Mouse (Mus musculus): ENCODE data around the gene Ttll3.
A peak's percentile ranks its signal among the peaks of the same experiment; 100 is the strongest.

Ttll3 gene

DNA sequence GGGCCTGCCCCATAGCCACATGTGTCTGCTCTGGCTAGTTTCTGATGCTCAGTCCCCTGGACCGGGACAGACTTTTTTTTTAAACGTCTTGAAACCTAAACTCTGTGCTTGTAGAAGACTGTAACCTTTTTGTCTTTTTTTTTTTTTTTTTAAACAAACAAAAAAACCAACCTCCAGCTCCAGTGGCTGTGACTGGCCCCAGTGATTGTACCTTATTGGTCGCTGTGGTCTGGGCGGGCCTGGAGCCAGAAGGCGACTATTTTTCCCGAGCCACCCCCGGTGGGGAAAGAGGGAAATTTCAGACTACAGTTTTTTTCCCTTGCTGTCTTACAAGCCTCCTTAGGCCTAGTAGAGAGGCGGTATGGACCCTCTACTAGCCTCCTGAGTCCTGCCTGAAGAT is at the start of gene Ttll3:
TSS of gene Ttll3 (plus strand) at position 301 of the 400 bp plus-strand sequence.
- DNase-seq (ENCODE audit: low spot score) = no peak

DNA sequence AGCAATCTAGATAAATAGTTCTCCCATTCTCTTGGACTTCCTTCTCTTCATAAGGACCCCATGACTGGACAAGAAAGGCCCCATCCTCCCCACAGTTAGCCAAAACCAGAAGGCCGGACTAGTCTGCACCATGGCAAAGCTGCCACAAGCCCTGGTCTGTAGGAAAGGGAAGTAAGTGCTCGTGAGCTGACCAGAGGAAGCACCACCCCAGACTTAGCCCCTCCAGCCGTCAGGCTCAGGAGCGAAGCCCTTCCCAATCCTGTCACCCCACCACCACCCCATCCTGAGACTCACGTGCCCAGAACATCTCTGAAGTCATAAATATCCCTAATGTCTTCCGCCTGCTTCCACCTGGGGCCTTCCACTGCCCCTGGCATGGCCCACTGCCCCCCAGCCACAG is 47.5 kb upstream of the Ttll3 start:
- DNase-seq (ENCODE audit: low spot score) = no peak

DNA sequence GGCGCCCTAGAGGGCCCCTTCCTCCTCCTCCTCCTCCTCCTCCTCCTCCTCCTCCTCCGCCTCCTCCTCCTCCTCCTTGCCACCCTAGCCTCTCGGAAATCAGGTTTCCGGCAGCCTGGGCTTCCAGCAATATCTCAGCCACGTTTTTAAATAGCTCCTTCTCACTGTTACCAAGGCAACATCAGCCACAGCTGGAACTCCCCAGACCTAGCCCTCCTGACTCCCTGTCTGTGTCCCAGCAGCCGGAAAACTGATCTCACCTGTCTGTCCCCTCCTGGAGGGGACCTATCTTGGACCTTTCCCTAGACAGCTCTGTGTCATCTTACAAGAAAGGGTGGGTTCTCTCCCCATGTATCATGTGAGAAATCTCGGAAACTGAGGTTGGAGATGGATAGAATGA is 46.8 kb upstream of the Ttll3 start:
- DNase-seq (ENCODE audit: low spot score) = no peak

DNA sequence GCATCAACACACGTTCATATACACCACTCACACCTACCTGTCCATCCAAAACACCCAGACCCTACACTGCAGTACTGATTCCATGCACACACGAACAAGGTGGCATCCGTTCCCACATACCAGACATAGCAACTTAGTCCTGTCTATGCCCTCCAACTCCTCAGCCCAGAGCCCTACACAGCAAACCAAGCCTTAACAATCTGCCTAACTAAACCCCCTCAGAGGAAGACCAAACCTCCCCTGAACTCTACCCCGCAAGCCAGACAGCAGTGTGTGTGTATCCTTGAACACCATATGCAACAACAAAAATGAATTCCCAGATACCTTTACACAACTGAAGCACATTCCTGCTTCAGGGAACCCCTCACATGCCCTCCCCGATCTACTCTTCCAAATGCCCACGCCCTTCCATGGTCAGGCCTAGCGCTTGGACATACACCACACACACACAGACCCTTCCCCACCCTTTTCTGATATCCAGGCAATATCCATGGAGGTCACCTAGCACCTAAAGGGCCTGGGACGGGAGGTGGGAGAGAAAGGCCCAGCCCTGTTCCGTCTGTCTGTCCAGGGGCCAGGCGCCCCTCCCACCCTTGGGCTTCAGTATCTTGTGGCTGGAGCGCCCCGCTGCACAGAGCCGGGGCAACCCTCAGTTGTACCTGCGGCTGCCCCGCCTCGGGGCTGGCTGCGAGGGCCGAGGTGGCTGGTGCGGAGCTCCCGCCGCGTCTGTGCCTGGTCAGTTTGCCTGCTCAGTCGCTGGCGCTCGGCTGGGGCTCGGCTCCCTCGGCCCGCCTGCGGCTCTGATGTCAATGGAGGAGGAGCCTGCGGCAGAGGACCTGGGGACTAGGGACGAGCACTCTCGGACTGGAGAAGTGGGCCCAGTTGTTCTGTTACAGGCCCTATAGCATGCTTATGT is 45.6 kb upstream of the Ttll3 start, which contains the start of gene Camk1:
TSS of gene Camk1 (minus strand) at position 808 of the 916 bp plus-strand sequence.
- peak; percentile 87 for DNase-seq (ENCODE audit: low spot score)

DNA sequence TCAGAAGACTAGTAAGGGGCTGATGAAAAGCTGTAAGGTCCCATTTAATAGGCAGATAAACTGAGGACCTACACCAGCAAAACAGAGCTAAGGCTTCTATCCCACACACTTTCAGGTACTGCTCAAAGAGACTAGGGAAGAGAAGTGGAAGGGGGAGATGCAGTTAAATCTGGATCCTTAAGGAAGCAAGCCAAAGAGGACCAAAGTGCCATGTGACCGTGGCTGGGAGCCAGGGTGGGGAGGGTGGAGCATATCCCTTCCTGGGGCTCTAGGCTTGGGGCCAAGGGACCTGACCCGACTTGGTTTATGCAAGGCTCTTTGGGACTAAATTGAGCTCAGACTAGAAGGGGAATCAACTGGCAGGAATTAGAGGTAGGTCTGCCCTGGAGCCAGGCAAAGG is 44.7 kb upstream of the Ttll3 start:
- peak; percentile 96 for DNase-seq (ENCODE audit: low spot score)

DNA sequence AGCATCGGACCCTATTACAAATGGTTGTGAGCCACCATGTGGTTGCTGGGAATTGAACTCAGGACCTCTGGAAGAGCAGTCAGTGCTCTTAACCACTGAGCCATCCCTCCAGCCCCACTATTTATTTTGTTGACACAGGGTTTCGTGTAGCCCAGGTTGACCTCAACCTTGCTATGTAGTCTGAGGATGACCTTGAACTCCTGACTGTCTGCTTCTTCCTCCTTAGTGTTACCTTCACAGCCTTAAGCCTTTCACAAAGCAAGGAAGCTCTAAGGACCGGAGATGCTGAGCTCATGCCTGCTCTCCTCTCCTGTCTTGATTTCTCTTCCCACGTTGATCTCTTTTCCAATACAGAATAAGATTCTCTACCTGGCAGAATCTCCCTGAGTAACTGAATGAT is 42.2 kb upstream of the Ttll3 start:
- no peak for DNase-seq (ENCODE audit: low spot score)

DNA sequence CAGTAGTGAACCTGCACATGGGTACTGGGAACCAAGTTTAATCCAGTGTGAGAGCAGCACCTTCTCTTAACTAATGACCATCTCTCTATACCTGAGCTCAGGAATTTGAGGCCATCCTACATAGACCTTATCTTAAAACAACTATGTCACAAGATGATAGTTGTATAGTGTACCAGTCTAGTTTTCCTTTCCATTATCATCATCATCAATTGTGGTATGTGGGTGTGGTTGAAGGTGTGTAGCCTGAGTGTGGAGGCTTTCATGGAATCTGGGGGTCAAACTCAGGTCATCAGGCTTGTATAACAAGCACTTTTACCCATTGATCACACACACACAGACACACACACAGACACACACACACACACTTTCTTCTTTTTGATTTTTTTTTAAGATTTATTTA is 38.5 kb upstream of the Ttll3 start:
- no peak for DNase-seq (ENCODE audit: low spot score)

DNA sequence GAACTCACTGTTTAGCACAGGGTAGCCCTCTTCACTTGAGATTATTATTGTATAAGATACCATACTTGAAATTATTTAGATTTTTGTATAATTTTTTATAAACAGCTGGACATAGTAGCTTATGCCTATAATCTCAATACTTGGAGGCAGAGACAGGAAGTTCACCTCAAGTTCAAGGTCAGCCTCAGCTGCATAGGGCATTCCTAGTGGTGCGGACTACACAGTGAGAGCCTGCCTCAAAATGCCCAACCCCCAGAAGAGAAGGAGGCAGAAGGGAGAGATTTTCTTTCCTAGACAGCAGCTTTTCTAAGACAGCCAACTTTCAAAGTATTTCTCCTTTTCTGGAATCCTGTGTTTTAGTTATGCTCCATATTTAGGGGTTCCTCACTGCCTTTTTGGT is 37.9 kb upstream of the Ttll3 start:
- DNase-seq (ENCODE audit: low spot score) = no peak

DNA sequence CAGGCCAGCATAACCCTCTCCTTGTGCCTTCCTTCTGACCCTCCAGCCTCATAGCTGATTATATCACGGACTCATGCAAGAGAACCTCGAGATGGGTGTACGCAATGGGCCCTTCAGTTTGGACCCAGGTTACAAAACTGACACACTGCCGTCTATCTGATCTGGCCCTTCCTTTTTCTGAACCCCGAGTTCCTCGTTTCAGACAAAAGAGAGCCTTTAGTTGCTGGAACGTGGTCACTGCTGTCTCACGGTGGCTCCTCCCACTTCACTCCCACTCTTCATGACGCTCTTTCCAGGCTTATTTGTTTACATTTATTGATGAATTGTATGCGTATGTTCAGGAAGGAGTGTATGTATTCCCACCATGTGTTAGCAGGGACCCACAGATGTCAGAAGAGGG is 37.4 kb upstream of the Ttll3 start:
- DNase-seq (ENCODE audit: low spot score) = no peak

DNA sequence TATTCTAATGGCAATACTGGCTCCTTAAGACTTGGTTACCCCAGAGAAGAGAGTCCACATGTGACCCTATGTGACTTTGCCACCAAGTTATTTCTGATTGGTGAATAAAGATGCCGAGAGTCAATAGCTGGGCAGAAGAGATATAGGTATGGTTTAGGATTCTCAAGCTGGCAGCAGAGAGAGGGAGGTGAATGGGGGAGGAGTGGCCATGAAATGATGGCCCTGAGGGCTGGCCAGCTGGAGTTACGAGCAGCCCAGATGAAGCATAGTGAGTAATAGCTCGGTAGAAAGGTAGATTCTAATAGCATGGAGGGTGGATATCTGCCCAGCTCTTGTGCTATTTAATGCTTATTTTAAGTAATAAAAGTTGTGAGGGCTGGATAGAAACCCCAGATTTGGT is 36.2 kb upstream of the Ttll3 start:
- DNase-seq (ENCODE audit: low spot score) = no peak

DNA sequence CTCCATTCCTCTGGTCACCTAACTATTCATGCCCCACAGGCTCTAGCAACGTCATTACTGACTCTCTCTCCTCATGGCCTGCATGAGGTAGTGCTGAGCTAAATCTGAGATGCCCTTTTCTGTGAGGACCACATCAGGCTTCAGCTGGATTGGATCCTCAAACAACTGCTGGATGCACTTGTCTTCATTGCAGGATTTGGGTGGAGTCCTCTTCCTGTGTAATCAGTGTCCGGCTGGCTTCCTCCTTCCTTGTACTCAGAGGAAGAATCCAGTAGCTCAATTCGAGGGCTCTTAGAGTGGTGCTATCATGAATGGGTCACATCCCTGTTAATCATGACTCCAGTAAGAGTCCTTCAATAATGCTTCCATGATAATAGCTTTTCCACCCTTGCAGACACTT is 35.4 kb upstream of the Ttll3 start:
- no peak for DNase-seq (ENCODE audit: low spot score)

DNA sequence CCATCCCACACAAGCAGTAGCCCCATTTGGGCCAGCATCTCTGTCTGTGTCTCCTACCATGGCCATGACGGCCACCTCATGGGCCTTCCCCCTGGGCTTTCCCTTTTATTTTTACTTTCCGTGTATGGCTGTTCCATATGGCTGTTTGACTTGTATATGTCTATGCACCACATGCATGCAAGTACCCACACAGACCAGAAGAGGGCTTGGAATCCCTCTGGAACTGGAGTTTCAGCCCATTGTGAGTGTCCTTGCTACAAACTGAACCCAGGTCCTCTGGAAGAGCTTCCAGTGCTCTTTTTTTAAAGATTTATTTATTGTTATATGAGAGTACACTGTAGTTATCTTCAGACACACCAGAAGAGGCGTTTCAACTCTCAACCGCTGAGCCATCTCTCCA is 27.6 kb upstream of the Ttll3 start:
- DNase-seq (ENCODE audit: low spot score) = no peak

DNA sequence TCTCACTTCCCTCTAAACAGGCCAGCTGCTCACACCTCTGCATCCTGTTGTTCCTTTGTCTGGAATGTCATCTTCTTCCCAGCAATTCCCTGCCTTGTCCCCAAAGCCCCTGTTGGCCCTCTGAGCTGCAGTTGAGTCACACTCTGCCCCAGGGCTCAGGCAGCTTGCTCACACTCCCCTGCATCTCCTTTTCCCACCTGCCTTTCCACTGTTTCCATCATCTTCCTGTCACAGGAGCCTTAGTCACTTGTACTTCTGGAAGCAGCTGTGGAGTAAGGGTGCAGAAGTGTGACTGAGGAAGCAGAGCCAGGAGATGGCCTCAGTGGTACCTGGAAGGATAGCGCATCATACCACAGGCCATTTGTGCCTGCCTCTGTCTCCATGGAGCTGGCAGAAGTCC is 26.8 kb upstream of the Ttll3 start:
- DNase-seq (ENCODE audit: low spot score) = no peak

DNA sequence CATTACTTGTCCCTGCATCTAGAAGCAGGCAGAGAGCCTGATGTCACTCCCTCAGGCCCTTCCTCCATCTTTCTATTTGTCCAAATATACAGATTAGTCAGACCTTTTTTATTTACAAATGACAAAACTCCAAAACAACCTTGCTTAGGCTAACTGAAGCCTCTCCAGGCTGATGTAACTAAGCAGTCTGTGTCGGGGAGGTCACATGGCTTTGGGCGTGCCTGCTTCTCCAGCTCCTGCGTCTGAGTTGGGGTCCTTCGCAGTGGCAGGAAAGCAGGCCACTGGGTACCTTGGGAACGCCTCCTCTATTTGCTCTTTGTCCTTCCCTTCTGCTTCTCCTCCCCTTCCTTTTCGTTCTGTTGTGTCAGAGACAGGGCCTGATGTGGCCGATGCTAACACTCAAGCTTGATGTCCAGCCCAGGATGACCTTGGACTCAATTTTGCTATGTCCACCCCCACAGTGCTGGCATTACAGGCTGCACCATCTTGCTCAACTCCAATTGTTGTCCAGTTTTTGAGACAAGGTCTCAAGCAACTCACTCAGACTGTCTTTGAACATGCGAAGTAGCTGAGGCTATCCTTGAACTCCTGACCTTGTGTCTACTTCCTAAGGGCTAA is 24.4 kb upstream of the Ttll3 start:
- DNase-seq (ENCODE audit: low spot score) = peak; percentile 87

DNA sequence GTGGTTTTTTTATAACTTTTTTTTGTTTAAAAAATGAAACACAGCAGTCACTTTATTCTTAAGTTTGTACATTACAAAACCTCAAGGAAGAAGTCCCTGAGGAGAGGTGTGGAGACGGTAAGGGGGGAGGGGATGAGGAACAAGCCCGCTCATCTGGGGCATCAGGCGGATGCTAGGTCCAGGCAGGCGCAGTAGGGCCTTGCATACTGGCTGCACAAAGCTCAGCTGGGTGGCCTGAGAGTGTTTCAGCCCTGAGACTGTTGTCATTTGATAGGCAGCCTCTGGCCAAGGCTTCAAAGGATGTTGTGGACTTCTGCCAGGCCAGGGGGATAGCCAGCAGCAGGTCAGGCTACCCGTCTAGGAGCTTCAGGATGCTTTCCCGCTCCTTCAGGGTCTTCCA is 22.4 kb upstream of the Ttll3 start:
- no peak for DNase-seq (ENCODE audit: low spot score)

DNA sequence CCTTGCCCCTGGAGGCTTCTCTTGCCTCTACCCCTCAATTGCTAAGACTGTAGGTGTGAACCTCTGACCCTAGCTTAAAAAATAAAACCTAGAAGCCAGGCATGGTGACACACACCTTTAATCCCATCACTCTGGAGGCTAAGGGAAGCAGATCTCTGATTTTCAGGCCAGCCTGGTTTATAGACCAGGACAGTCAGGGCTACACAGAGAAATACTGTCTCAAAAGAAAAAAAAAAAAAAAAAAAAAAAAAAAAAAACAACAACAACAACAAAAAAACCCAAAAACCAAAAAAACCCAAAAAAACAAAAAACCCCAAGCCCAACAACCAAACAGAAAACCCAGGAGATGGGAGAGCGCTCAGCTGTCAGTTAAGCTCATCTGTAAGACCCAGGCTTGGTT is 21.5 kb upstream of the Ttll3 start:
- no peak for DNase-seq (ENCODE audit: low spot score)

DNA sequence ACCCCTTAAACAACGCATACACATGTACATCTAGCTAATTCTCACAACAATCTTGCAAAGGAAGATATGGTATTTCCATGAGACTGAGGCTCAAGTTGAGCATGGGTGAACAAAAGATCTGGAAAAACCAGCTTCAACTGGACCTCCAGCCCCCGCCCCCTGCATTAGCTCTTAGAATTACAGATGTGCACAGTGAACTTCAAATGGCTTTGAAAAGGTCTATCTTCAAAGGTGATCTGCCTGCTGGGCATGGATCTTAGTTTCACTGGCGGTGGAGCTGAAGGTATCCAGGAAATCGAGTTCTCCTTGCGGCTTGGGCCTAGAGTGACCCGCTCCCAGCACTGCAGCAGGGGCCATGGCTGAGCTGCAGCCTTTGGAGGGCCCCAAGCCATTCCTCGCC is 20.9 kb upstream of the Ttll3 start:
- no peak for DNase-seq (ENCODE audit: low spot score)

DNA sequence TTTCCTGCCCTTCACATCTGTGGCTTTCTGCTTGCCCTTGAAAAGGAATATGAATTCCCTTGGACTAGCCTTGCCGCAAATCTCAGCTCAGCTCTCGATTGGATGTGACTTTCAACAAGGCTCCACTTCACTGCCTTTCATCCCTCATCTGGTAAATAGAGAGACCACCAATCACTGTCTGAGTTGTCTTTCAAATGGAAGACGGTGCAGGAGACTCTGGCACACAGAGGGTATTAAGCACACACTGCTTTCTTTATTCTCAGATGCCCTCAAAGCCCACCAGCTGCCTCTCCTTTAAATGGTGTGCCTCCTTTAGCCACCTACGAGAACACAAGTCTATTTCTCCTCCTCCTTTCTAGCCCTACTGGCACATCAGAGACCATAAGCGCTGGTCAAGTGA is 20.5 kb upstream of the Ttll3 start:
- no peak for DNase-seq (ENCODE audit: low spot score)

DNA sequence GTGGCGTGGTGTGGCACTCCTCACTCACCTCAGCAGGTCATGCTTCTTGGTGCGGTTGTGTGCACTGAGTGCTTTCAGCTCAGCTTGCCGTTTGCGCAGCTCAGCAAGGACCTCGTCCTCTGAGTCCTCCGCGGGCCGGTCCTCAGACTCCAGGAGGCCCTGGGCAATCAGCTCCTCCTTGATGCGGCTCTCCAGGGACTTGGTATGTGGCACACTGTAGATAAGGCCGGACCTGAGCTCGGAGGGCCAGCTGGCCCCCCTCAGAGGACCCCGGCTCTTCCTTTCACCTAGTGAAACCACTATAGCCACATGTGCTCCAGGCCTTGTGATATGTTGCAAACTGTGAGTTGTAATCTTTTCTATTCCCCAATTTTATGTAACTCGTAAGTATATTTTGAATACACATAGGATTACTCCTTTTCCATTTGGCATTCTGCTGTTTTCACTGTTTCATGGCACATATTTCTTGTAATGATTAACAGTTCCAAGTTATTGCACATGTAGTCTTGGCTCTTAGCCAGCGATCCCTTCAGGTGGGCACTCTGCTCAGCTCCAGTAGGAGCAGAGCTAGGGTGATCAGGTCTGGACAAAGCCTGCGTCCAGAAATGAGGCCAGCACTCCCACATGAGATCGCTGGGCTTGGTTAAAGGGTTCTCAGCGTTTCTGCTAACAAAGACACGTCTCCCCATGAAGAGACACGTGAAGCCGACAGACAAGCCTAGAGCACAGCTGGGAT is 18.7 kb upstream of the Ttll3 start:
- DNase-seq (ENCODE audit: low spot score) = no peak

DNA sequence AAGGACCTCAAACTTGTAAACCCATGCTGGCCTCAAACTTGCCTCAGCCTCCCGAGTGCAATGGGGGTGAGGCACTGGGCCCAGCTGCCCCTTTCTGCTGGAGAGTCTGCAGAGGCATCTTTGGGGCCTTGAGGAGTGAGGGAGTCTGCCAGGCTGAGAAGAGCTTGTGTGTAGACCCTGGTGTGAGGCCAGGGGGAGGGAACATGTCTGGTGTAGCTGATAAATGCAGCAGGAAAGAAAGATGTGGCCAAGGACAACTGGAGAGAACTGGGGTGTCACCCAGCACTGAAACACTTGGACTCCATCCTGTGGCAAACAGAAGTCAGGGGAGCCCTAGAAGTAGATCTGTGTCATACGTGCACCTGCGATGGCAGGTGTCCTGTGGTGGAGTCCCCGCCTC is 15.6 kb upstream of the Ttll3 start:
- DNase-seq (ENCODE audit: low spot score) = no peak

DNA sequence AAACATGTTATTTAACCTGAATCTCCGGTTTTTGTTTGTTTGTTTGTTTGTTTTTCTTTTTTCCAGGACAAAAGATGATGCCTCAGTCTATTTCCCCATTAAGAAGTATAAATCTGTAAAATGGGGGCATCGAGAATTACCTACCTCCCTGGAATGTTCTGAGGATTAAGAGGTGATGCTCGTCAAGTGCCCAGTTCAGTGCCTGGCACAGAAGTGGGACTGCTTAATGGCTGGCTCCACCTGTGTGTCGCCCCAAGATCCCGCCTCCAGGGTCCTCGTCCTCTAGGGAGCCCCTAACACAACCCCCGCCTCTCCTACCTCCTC is 11.9 kb upstream of the Ttll3 start:
- DNase-seq (ENCODE audit: low spot score) = no peak

DNA sequence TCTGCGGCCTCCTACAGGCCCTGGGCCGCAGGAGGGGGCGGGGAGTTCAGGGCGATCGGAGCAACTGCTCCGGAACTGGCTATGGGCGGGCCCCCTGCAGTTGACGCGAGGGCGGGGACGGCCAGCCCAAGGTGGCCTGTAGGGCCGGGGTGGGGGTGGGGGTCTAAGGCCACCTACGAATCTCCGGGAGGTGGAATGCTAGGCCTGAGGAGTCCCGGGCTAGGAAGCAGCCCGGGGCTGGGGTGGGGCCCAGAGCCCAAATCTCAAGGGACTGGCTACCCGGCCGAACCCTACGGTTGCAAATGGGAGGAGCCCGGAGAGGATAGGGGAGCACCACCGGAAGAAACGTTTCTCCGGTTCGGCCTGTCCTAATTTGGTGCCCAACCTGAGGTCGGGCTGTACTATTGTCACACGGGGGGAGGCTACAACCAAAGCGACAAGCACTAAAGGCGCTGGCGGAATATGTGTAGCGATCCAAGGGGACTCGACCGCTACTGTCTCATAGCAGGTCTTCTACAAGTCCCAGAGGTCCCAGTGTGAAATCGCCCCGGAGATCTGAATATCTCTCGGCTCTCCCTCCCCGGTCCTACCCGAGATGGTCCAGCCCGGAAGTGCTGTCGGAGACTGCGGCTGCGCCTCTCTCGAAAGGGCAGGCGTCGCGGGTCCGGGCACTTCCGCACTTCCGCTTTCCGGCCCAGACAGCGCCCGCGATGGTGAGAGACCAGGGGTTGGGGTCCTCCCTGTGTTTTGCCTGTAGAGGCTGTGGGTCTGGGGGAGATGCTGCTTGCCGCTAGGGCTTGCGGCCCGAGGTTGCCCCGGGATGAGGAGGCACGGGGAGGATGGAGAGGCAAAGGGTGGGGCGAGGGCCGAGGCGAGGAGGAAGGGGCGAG is 11.3 kb upstream of the Ttll3 start, which contains the start of the genes Tada3 and Arpc4:
TSS of gene Tada3 (minus strand) at position 388 of the 890 bp plus-strand sequence.
TSS of gene Arpc4 (plus strand) at position 620 of the 890 bp plus-strand sequence.
- DNase-seq (ENCODE audit: low spot score) = peak; percentile 98
